In the genomic region with DNA sequence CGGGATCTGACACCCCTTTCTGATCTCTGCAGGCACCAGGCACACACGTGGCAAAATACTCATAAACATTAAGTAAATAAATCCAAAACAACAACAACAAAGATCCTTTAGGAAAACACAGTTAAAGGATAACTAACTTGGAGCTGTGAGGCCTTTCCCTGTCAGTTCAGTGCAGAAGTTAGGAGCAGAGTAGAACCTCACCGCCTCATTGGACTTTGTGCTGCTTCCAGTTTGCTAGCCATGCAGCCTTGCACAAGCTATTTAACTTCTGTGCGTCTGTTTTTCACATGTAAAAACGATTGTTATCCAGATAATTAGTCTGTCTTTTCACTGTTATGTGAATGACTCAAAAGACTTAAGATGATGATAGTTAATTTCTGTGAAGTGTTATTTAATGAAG, we compare ENCODE assay signal across 24 mouse cellular contexts. TPM values are rescaled to one million over a fixed set of nuclear protein-coding genes. Genes with fewer than 3 reads are reported as not detected.
DNase-seq lines count a peak whose midpoint lies in the region; ATAC-seq and TF ChIP-seq lines count a peak whose summit lies in the region.
"Had no signal": no experiment of that assay in that cellular context is flagged by ENCODE, and none has a peak within 500 bp of the region (broad histone marks: within the 10 kb centered on the region; RNA-seq: fewer than 3 reads in every experiment).

No protein-coding gene starts in this region.

- no peak overlapping the region for H3K4me3 ChIP-seq in kidney, embryonic 14.5 days (ENCODE audit: low read length)
- H3K4me3 ChIP-seq in intestine, postnatal 0 days (ENCODE audit: low read depth, low read length) = no peak overlapping the region; the same call in 1 of the 2 replicates
- no peak overlapping the region for H3K4me3 ChIP-seq in liver, embryonic 14.5 days (ENCODE audit: insufficient read depth in 1 of 2, low read depth in 2 of 2, low read length in 2 of 2)
- H3K4me3 ChIP-seq in hindbrain, embryonic 10.5 days = no peak overlapping the region
- H3K4me3 ChIP-seq: embryonic facial prominence, embryonic 12.5 days; heart, embryonic 15.5 days; hindbrain, embryonic 15.5 days; limb, embryonic 10.5 days; midbrain, embryonic 10.5 days; neural tube, embryonic 15.5 days had no signal

- H3K4me2 ChIP-seq in kidney, embryonic 14.5 days (replicated peaks; ENCODE audit: low read depth, low read length) = no peak overlapping the region
- H3K4me2 ChIP-seq in intestine, postnatal 0 days (replicated peaks; ENCODE audit: low read depth) = no peak overlapping the region; the same call in 1 of the 2 replicates
- peak overlapping the region; percentile 22; the same call in 1 of the 2 replicates for H3K4me2 ChIP-seq in liver, embryonic 14.5 days (ENCODE audit: low read depth)
- H3K4me2 ChIP-seq: embryonic facial prominence, embryonic 12.5 days; heart, embryonic 15.5 days; hindbrain, embryonic 15.5 days; neural tube, embryonic 15.5 days had no signal

- H3K27ac ChIP-seq in kidney, embryonic 14.5 days (ENCODE audit: low read depth, low read length) = no peak overlapping the region
- H3K27ac ChIP-seq in intestine, postnatal 0 days (ENCODE audit: low read depth, low read length) = peak overlapping the region; percentile 22; the same call in 1 of the 2 replicates
- no peak overlapping the region for H3K27ac ChIP-seq in liver, embryonic 14.5 days
- H3K27ac ChIP-seq in hindbrain, embryonic 10.5 days = no peak overlapping the region
- H3K27ac ChIP-seq: embryonic facial prominence, embryonic 12.5 days; heart, embryonic 15.5 days; hindbrain, embryonic 15.5 days; limb, embryonic 10.5 days; midbrain, embryonic 10.5 days; neural tube, embryonic 15.5 days; stomach, postnatal 0 days had no signal

- ATAC-seq in kidney, embryonic 14.5 days (ENCODE audit: low FRiP score, low TSS enrichment) = no peak
- ATAC-seq in intestine, postnatal 0 days = peak; percentile 78; the same call in 1 of the 2 replicates
- no peak for ATAC-seq in liver, embryonic 14.5 days (ENCODE audit: insufficient read depth)
- no peak for ATAC-seq in frontal cortex, adult (ENCODE audit: low TSS enrichment)
- ATAC-seq: forebrain, postnatal 0 days had no signal

- no peak for TF ChIP-seq EP300 in liver, embryonic 14.5 days (IDR thresholded peaks at IDR 0.05; ENCODE audit: low read depth)

- H3K4me1 ChIP-seq in kidney, embryonic 14.5 days (ENCODE audit: control insufficient read depth, insufficient read depth, low read length) = 0 out of 2 replicates have a peak, but pooled peaks cover 3% of the 10 kb centered on the region
- 0 out of 2 replicates have a peak, but pooled peaks cover 3% of the 10 kb centered on the region for H3K4me1 ChIP-seq in intestine, postnatal 0 days (replicated peaks; ENCODE audit: control insufficient read depth, insufficient read depth, low read length)
- H3K4me1 ChIP-seq in liver, embryonic 14.5 days (replicated peaks; ENCODE audit: control insufficient read depth in 2 of 2, insufficient read depth in 2 of 2, low read length in 1 of 2) = peaks cover 16 to 37% of the 10 kb centered on the region in 2 experiments
- no peaks in the 10 kb centered on the region for H3K4me1 ChIP-seq in hindbrain, embryonic 10.5 days (replicated peaks)
- H3K4me1 ChIP-seq: embryonic facial prominence, embryonic 12.5 days; hindbrain, embryonic 15.5 days; midbrain, embryonic 10.5 days; neural tube, embryonic 15.5 days had no signal

- no peaks in the 10 kb centered on the region for H3K9me3 ChIP-seq in kidney, embryonic 14.5 days (ENCODE audit: control insufficient read depth, low read length)
- H3K9me3 ChIP-seq in intestine, postnatal 0 days (ENCODE audit: control insufficient read depth) = no peaks in the 10 kb centered on the region
- no peaks in the 10 kb centered on the region for H3K9me3 ChIP-seq in liver, embryonic 14.5 days (ENCODE audit: control insufficient read depth, low read length)
- no peaks in the 10 kb centered on the region for H3K9me3 ChIP-seq in hindbrain, embryonic 10.5 days
- H3K9me3 ChIP-seq: embryonic facial prominence, embryonic 12.5 days; heart, embryonic 15.5 days; hindbrain, embryonic 15.5 days; limb, embryonic 10.5 days; midbrain, embryonic 10.5 days; neural tube, embryonic 15.5 days had no signal

- no peak for TF ChIP-seq CTCF in intestine, postnatal 0 days (IDR thresholded peaks at IDR 0.05; ENCODE audit: low read depth)
- no peak for TF ChIP-seq CTCF in liver, embryonic 14.5 days (IDR thresholded peaks at IDR 0.05; ENCODE audit: low read depth)

- H3K9ac ChIP-seq in kidney, embryonic 14.5 days (ENCODE audit: low read depth, low read length) = no peak overlapping the region
- H3K9ac ChIP-seq in intestine, postnatal 0 days (ENCODE audit: low read depth, low read length) = no peak overlapping the region
- H3K9ac ChIP-seq in liver, embryonic 14.5 days (replicated peaks) = no peak overlapping the region
- H3K9ac ChIP-seq: embryonic facial prominence, embryonic 12.5 days; forebrain, postnatal 0 days; heart, embryonic 15.5 days; hindbrain, embryonic 15.5 days; neural tube, embryonic 15.5 days had no signal

- 81% methylated on average over 5 of the region's 5 CpGs for WGBS in kidney, embryonic 14.5 days
- 58% methylated on average over 5 of the region's 5 CpGs for WGBS in intestine, postnatal 0 days
- 66% methylated on average over 5 of the region's 5 CpGs for WGBS in liver, embryonic 14.5 days (ENCODE audit: insufficient replicate concordance)
- 82% methylated on average over 5 of the region's 5 CpGs for WGBS in hindbrain, embryonic 10.5 days

- DNase-seq in kidney, adult 8-10 months = peak; percentile 46 to 55
- peak; percentile 16 for DNase-seq in kidney, postnatal 10 days
- DNase-seq in liver, embryonic 14.5 days (ENCODE audit: low read depth in 3 of 3, low spot score in 3 of 3) = no peak
- DNase-seq in hindbrain, embryonic 10.5 days (ENCODE audit: low spot score) = no peak
- DNase-seq in gastrocnemius, postnatal 25 days = no peak
- DNase-seq: adrenal gland, adult 2 months; cerebellum, adult 2 months; cerebellum, postnatal 25 days; forebrain, postnatal 0 days; heart, postnatal 4 days; lung, adult 18-20 months; lung, postnatal 10 days; thymus, adult 2 months; thymus, postnatal 4 days had no signal

- H3K36me3 ChIP-seq in kidney, embryonic 14.5 days (ENCODE audit: control insufficient read depth, insufficient read depth, low read length) = peaks cover 2% of the 10 kb centered on the region; the same call in 1 of the 2 replicates
- no peaks in the 10 kb centered on the region for H3K36me3 ChIP-seq in intestine, postnatal 0 days (ENCODE audit: control insufficient read depth, insufficient read depth)
- H3K36me3 ChIP-seq in liver, embryonic 14.5 days (replicated peaks; ENCODE audit: control insufficient read depth, insufficient read depth, low read depth) = no peaks in the 10 kb centered on the region
- peaks cover 20% of the 10 kb centered on the region for H3K36me3 ChIP-seq in hindbrain, embryonic 10.5 days
- H3K36me3 ChIP-seq: embryonic facial prominence, embryonic 12.5 days; heart, embryonic 15.5 days had no signal

- H3K27me3 ChIP-seq in kidney, embryonic 14.5 days (ENCODE audit: control insufficient read depth, insufficient read depth, low read length) = no peaks in the 10 kb centered on the region
- H3K27me3 ChIP-seq in intestine, postnatal 0 days (replicated peaks; ENCODE audit: control insufficient read depth, insufficient read depth, low read length) = no peaks in the 10 kb centered on the region
- H3K27me3 ChIP-seq in liver, embryonic 14.5 days (ENCODE audit: control insufficient read depth, insufficient read depth, low read length) = no peaks in the 10 kb centered on the region
- no peaks in the 10 kb centered on the region for H3K27me3 ChIP-seq in hindbrain, embryonic 10.5 days (ENCODE audit: insufficient read depth, poor library complexity, severe bottlenecking)
- H3K27me3 ChIP-seq: embryonic facial prominence, embryonic 12.5 days; heart, embryonic 15.5 days; hindbrain, embryonic 15.5 days; neural tube, embryonic 15.5 days had no signal

RNA-seq across cellular contexts. Expression of a gene that starts 43.2 kb away (rescaled TPM):
- polyA plus RNA-seq in kidney, embryonic 14.5 days (2014; fragmentation: Nextera tagmentation; extraction: Ambion mirVana) = 8.6 and 8.9 TPM in 2 replicates
- 3.3 and 3.5 TPM in 2 replicates for polyA plus RNA-seq in intestine, postnatal 0 days (2015; fragmentation: Nextera tagmentation; extraction: Ambion mirVana)
- polyA plus RNA-seq in liver, embryonic 14.5 days (2012; rRNA removed) = 2.6 and 3.7 TPM in 2 replicates
- polyA plus RNA-seq in liver, embryonic 14.5 days (2014; fragmentation: Nextera tagmentation; extraction: Ambion mirVana) = 3.0 TPM in 2 replicates
- 8.3 and 8.4 TPM in 2 replicates for polyA plus RNA-seq in hindbrain, embryonic 10.5 days (2016; fragmentation: Nextera tagmentation; extraction: Ambion mirVana)
- 10 to 100 TPM; 65.7 to 92.3 TPM for total RNA-seq in gastrocnemius, postnatal 25 days (2021)

Comparison
In these comparisons a context has a peak if more than half of its experiments do, and no peak if none do; other contexts are left out.
1. DNase-seq: peak in kidney, adult 8-10 months (2 of 2) and kidney, postnatal 10 days (single experiment); none in liver, embryonic 14.5 days (0 of 3), hindbrain, embryonic 10.5 days (single experiment) and gastrocnemius, postnatal 25 days (single experiment).